Mouse (Mus musculus) retina, postnatal 1 day (tissue): ENCODE results near the gene Ripor1.
A peak's percentile ranks its signal among the peaks of the same experiment; 100 is the strongest.

Source experiments
- DNase-seq: peaks from one replicate; pipeline ENCODE4 v3.0.0-alpha.2; 2012

Gene Ripor1

DNA sequence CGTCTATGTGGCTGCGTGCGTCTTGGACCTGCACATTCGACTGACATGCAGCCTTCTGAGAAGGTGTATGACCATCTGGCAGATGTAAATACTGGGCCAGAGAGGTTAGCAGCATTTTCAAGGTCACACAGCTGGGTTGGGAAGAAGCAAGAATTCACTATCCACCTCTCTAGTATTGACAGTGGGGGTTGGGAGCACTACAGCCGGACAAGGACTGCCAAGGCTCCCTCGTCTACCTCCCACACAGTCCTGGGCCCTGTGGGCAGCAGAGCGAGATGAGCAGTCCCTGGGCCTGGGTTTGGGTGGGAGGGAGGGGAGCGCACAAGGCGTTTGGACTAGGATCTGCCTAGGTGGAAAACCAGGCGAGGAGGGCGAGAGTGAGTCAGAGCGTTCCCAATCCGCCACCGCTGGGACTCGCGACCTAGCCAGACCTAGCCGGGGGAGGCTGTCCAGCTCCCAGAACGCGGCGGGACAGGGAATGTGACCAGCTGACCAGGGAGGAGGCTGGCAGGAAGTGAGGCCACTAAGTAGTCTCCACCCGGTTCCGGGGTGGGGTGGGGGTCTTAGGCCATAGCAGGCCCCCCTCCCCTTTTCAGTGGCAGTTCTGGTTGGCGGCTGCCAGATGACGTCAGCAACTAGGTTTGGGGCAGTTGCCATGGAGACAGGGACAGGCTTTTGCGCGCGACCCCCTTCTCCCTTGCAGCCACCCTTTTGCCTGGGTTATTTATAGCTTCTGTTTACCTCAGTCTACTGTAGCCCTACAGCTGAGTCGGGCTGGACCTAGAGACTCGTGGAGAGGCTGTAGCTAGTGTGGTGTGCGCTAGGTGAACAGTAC is 1.4 kb downstream of the Ripor1 start:
- DNase-seq = peak; percentile 90

GRCm38 (mm10) chr8:105607062-105607461 is 2.0 kb downstream of the Ripor1 start:
- DNase-seq = no peak

DNA sequence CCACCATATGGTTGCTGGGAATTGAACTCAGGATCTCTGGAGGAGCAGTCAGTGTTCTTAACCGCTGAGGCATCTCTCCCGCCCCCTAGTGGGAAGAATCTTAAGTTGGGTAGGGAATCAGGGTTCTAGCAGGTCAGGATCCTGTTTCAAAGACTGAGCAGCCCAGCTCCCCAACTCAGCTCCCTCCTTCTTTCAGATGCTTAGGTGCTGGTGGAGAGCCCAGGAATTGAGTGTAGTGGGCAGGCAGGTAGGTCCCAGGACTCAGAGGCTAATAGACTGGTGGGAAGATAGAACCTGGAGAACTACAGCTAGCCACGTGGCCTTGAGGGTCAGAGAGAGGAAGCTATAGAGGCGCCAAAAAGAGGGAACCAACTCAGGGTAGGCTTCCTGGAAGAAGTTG is 2.6 kb downstream of the Ripor1 start:
- peak; percentile 67 for DNase-seq

DNA sequence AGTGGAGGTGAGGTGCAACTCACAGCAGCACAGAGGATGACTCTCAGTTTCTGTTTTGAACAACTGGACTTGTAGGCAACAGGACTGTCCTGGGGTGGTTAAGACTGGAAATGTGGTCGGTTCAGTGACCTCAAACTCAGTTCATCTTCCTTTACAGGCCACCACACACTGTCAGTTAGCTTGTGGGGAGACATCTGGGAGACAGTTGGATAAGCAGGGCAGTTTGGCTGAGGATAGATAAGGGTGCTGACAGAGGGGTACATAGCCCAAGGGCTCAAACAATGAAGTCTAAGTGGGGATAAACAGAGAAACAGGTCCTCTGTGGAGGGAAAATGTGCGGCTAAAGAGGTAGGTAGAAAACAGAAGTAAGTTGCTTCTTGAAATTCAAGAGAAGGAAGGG is 4.3 kb downstream of the Ripor1 start:
- DNase-seq = no peak

GRCm38 (mm10) chr8:105609771-105610170 is 4.7 kb downstream of the Ripor1 start:
- DNase-seq = no peak

GRCm38 (mm10) chr8:105611836-105612235 is 6.8 kb downstream of the Ripor1 start:
- DNase-seq = no peak

DNA sequence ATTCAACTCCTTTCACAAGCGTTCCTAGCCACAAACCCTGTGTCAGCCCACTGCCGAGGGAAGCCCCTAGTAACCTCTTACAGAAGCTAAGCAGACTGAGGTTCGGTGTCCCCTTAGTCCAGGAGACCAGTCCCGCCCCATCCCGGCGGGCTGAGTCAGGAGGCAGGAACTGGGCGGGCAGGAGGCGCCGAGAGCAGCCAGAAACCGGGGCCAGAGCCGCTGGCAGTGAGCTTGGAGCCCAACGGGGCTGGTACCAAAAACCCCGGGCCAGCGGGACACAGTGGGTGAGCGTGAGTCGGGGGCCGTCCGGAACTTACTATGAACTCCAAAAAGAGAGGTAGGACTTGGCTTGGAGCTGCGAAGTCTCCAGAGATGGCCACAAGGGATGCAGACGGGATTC is 8.0 kb downstream of the Ripor1 start:
- DNase-seq = no peak

DNA sequence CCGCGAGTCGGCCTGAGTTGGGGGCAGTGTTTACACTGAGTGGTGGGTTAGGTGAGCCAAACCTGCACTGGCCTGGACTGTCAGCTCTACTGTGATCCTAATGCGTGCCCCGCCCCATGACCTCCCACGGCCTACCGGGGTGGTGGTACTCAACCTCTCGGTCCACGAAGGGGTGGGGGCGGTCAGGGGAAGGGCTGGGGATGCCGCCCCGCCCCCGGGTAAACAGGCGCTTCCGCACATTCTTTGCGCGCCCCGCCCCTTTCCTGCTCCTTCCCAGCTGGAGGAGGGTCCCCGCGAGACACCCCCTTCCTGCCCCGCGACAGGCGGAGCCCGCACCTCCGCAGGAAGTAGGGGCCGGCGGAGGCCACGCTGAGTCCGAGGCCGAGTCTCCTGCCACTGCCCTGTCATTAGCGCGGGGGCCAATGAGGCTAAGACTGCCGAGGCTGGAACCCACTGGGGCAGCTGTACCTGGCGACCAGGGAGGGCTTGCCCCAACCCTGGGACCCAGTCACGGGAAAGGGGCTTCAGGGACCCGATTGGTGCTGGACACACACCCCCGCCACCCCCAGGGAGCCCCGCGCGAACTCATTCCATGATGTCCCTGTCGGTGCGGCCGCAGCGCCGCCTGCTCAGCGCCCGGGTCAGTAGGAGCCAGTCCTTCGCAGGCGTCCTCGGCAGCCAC is 8.9 kb downstream of the Ripor1 start:
- peak; percentile 64 for DNase-seq

- no peak for DNase-seq
Observed at GRCm38 (mm10) chr8:105615942-105616341, 10.9 kb downstream of the Ripor1 start.

- DNase-seq = no peak
Observed at GRCm38 (mm10) chr8:105617451-105618278, 12.6 kb downstream of the Ripor1 start.

DNA sequence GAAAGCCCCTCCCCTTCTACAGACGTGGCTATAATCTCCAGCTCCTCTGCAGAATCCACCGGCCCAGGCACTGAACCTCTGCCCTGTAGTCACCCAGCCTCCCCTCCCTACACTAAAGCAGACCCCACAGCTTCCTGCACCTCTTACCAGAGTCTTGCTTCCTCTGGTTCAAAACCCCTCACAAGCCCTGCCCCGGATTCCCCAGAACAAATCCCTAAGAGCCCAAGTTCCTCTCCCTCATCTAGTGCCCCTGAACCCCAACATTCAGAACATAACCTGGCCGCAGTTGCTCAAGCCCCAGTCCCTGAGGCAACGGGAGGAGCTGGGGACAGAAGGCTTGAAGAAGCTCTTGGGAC is 13.2 kb downstream of the Ripor1 start:
- no peak for DNase-seq

DNA sequence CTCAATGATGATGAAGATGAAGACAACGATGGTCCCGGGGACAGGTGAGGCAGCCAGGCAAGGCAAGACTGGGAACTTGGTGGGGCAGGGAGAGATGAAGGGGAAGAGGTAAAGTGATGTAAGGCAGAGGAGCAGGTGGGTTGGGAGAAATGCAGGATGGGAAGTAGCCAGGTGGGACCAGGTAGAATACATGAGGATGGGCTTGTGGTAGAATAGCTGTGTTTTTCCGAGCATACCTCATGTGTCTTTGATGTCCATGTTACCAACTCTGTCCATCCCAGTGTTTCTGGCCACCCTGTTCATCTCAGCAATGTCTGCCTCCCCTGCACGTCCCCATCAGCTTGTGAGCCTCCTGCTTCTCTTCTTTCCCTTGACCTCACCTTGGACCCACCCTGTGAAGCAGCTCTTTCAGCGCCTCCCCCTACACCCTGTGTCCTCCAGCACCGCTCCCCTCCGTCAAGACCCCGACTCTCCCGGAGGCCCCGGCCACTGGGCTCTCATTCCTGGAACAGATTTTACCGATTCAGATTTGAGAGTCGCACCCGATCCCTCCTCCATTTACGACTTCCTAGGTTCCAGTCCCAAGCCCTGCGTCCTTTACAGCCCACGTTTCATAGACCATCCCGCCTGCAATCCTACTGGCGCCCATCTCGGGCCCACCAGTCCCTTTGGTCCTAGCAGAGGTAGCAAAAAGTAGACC is 14.0 kb downstream of the Ripor1 start:
- DNase-seq = no peak

- no peak for DNase-seq
Observed at GRCm38 (mm10) chr8:105620211-105620610, 15.2 kb downstream of the Ripor1 start.

DNA sequence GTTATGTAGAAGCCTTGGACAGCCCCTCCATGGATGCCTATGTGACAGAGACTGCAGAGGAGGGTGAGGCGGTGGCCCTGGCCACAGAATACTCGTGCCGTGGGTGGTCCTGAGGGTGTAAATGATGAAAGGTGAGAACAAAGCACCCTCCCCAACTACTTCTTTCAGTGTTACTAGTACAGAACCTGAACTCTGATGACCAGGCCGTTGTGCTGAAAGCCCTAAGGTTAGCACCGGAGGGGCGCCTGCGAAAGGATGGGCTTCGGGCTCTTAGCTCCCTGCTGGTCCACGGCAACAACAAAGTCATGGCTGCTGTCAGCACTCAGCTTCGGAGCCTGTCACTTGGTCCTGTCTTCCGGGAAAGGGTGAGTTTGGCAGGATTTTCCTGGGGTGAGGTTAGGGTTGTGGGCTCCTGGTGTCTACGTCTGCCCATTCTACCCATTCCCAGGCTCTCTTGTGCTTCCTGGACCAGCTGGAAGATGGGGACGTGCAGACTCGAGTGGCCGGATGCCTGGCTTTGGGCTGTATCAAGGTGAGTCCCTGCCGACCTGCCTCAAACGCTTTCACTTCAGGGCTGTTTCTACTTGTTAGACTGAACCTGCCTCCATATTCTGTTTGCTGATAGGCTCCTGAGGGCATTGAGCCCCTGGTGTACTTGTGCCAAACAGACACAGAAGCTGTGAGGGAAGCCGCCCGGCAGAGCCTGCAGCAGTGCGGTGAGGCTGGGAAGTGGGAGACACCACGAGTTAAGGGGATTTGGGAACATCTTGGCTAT is 16.1 kb downstream of the Ripor1 start:
- DNase-seq = no peak

DNA sequence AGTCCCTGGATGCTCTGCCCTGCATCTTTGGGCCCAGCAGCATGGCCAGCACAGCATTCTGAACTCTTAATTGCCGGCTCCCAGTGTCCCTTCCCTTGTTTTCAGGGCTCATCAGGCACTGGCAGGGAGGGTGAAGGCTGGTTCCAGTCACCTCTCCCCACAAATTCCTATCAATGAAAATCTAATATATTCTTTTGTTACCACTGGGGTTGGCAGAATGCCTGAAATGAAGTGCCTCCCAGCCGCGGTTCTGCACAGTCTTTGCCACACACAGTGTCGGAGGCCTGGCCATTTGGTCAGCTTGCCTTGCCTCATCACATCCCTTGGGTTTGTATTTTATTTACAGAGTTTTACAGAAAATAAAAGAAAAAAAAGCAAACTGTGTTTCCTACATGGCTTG is 16.8 kb downstream of the Ripor1 start:
- no peak for DNase-seq

GRCm38 (mm10) chr8:105622421-105622920 is 17.4 kb downstream of the Ripor1 start:
- peak; percentile 96 for DNase-seq

DNA sequence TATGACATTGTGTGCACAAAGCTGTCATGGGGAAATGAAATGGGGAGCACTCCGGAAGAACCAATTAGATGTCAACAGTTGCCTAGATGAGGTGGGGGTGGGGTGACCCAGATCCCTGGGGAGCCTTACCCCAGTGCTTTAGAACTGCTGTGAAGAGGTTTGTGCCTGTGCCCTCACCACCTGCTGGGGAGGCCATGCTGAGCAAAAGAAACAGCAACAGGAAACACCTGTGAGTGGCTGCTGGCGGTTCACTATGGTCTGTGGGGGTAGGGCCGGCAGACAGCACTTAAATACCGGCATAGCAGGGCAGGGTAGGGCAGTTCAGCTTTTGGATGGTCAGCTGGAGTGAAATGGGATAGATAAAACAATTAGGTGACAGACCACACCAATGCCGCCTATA is 18.1 kb downstream of the Ripor1 start:
- DNase-seq = peak; percentile 80

DNA sequence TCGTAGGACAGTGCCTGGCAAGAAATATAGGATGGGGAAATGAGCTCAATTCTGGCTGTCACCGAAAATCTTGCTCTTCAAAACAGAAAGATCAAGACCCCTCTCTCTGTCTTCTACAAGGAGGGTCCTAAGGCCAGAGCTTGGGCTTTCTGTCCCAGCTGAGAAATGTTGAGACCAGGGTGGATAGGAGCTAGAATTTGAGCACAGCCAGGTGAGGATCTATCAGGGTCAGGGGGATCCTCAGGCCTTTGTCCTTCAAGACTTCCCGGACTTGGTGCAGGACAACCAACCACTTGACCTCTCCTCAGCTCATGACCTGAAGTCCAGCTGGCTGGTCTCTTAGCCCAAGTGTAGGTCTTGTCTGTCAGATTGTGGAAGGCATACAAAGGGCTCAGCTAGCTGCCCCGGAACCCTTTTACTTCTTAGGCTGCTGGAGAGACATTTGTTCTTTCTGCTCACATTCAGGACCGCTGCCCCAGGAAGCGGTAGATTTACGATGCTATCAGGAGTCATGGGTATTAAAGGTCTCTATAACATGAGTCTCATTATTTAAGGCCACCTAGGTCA is 18.7 kb downstream of the Ripor1 start:
- no peak for DNase-seq

GRCm38 (mm10) chr8:105624401-105624800 is 19.3 kb downstream of the Ripor1 start:
- no peak for DNase-seq

- no peak for DNase-seq
Observed at GRCm38 (mm10) chr8:105624831-105625230, 19.8 kb downstream of the Ripor1 start.

DNA sequence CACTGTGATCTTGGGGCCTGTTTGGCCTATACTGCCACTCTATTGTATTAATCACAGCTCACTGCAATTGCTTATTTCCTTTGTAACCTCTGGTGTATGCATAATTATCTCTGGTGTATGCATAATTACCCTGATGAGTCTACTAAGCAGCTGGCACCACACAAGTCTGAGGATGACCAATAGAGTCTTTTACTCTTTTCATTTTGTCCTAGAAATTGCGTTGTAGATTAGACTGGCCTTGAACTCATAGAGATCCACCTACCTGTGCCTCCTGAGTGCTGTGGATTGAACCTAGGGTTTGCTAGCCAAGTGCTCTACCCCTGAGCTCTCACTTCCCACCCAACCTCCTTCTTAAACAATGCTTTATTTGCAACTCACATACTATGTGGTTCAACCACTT is 21.0 kb downstream of the Ripor1 start:
- DNase-seq = peak; percentile 74

DNA sequence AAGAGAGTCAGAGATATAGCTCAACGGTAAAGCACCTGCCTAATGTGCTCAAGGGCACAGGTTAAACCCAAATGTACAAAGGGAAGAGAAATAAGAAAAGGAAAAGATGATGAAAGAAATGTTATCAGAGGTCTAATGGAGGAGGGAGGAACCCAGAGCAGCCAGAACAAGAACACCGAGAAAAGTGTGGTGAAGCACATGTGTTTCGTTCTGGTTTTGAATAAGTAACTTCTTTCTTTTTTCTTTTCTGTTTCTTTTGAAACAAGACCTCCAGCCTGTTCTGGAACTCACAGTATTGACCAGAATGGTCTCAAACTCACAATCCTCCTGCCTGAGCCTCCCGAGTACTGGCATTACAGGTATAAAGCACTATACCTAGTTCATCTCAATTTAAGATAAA is 24.3 kb downstream of the Ripor1 start:
- DNase-seq = no peak
